Mouse (Mus musculus) frontal cortex, adult 2 months (tissue): ENCODE measurements around the gene 5830411N06Rik. TPM values are rescaled to one million over a fixed set of nuclear protein-coding genes. Genes with fewer than 3 reads are reported as not detected.

ENCODE experiments used
- DNase-seq, 2 experiments: peaks; one replicate each; pipeline ENCODE4 v3.0.0; 2022; ENCODE audit warnings: low spot score in 1 of 2; ENCODE audit errors: extremely low spot score in 1 of 2
- polyA plus RNA-seq: library from polyadenylated mRNA; depleted of rRNA; stranded (reverse); fragments of >200 nt; gene quantifications from 2 replicates; pipeline ENCODE4 v1.2.3, GENCODE M21; 2012; rRNA removed

The 5830411N06Rik gene
- 0.04 and 0.06 TPM in 2 replicates for polyA plus RNA-seq

GRCm38 (mm10) chr7:140247216-140247615, at the start of gene 5830411N06Rik:
5830411N06Rik (plus strand) TSS chr7:140247284.
- no peak for DNase-seq

- no peak for DNase-seq
Measured at GRCm38 (mm10) chr7:140201090-140201489, 46.0 kb upstream of the 5830411N06Rik start.

GRCm38 (mm10) chr7:140205864-140206263, 41.2 kb upstream of the 5830411N06Rik start, which contains the start of gene Olfr524:
Olfr524 (minus strand) TSS chr7:140205964.
- DNase-seq = no peak

- DNase-seq = no peak
Measured at GRCm38 (mm10) chr7:140206904-140207303, 40.2 kb upstream of the 5830411N06Rik start.

- no peak for DNase-seq
Measured at GRCm38 (mm10) chr7:140208153-140208552, 38.9 kb upstream of the 5830411N06Rik start.

- DNase-seq = no peak
Measured at GRCm38 (mm10) chr7:140208677-140209076, 38.4 kb upstream of the 5830411N06Rik start.

- DNase-seq = no peak
Measured at GRCm38 (mm10) chr7:140213841-140214240, 33.2 kb upstream of the 5830411N06Rik start.

GRCm38 (mm10) chr7:140217967-140218366, 29.1 kb upstream of the 5830411N06Rik start, which contains the start of gene Cd163l1:
Cd163l1 (plus strand) TSS chr7:140218267.
- DNase-seq = no peak

GRCm38 (mm10) chr7:140219268-140219667, 27.8 kb upstream of the 5830411N06Rik start:
- DNase-seq = no peak

GRCm38 (mm10) chr7:140220375-140220774, 26.7 kb upstream of the 5830411N06Rik start:
- no peak for DNase-seq

GRCm38 (mm10) chr7:140224209-140224608, 22.9 kb upstream of the 5830411N06Rik start:
- DNase-seq = no peak

- DNase-seq = no peak
Measured at GRCm38 (mm10) chr7:140228476-140228875, 18.6 kb upstream of the 5830411N06Rik start.

- no peak for DNase-seq
Measured at GRCm38 (mm10) chr7:140231026-140231425, 16.1 kb upstream of the 5830411N06Rik start.

GRCm38 (mm10) chr7:140233696-140234095, 13.4 kb upstream of the 5830411N06Rik start:
- DNase-seq = peak in 1 of 2 experiments; percentile 5

GRCm38 (mm10) chr7:140253780-140254299, 6.8 kb downstream of the 5830411N06Rik start:
- DNase-seq = no peak

GRCm38 (mm10) chr7:140295746-140296145, 48.7 kb downstream of the 5830411N06Rik start:
- DNase-seq = no peak

GRCm38 (mm10) chr7:140296876-140297275, 49.8 kb downstream of the 5830411N06Rik start:
- DNase-seq = no peak

GRCm38 (mm10) chr7:140299416-140299815, 52.3 kb downstream of the 5830411N06Rik start:
- DNase-seq = no peak

GRCm38 (mm10) chr7:140319861-140320385, 72.8 kb downstream of the 5830411N06Rik start:
- DNase-seq = no peak

- DNase-seq = no peak
Measured at GRCm38 (mm10) chr7:140320558-140320957, 73.5 kb downstream of the 5830411N06Rik start, which contains the start of gene Olfr525. Olfr525 (plus strand) TSS chr7:140320858.

GRCm38 (mm10) chr7:140321135-140321534, 74.1 kb downstream of the 5830411N06Rik start:
- no peak for DNase-seq

GRCm38 (mm10) chr7:140329766-140330304, 82.8 kb downstream of the 5830411N06Rik start:
- no peak for DNase-seq
